Mouse (Mus musculus) embryonic facial prominence, embryonic 12.5 days (tissue): ENCODE measurements at regions not wholly inside any gene's neighbourhood (a gene's known extent, or its start where the extent isn't known, plus 50 kb on each side); places are given as distances from the start of the nearest gene placed in this dataset.

Experiments
- ATAC-seq: fragments of 200-750 bp; cut with Nextera tagmentation; 2 replicates; pipeline ENCODE4 v1.8.0; 2017; ENCODE audit not compliant: insufficient number of reproducible peaks, insufficient read depth, low FRiP score, low TSS enrichment
- H3K27ac ChIP-seq: fragments of 300-500 bp; sonication (generic); 2 replicates; pipeline ENCODE4 v1.5.1; 2016; ENCODE audit warnings: mild to moderate bottlenecking
- H3K27me3 ChIP-seq: fragments of 300-500 bp; sonication (generic); 2 replicates; pipeline ENCODE4 v1.6.1; 2016; ENCODE audit warnings: mild to moderate bottlenecking, moderate library complexity
- H3K36me3 ChIP-seq: fragments of 300-500 bp; sonication (generic); 2 replicates; pipeline ENCODE4 v1.6.1; 2016; ENCODE audit warnings: mild to moderate bottlenecking
- H3K4me1 ChIP-seq: fragments of 300-500 bp; sonication (generic); 2 replicates; pipeline ENCODE4 v1.6.1; 2016
- H3K4me2 ChIP-seq: fragments of 300-500 bp; sonication (generic); replicated peaks from 2 replicates; pipeline ENCODE4 v1.6.1; 2016; ENCODE audit warnings: mild to moderate bottlenecking, moderate library complexity
- H3K4me3 ChIP-seq: fragments of 300-500 bp; sonication (generic); 2 replicates; pipeline ENCODE4 v1.5.1; 2016; ENCODE audit warnings: mild to moderate bottlenecking
- H3K9ac ChIP-seq: fragments of 300-500 bp; sonication (generic); 2 replicates; pipeline ENCODE4 v1.6.1; 2016; ENCODE audit warnings: mild to moderate bottlenecking, moderate library complexity
- H3K9me3 ChIP-seq: fragments of 300-500 bp; sonication (generic); 2 replicates; pipeline ENCODE4 v1.6.1; 2016; ENCODE audit warnings: mild to moderate bottlenecking, moderate library complexity
- WGBS: fragments of 180-500 bp; shearing (Covaris S2); methylation state at CpG from one replicate; pipeline ENCODE4 v1.1.7; 2016; 5-methylcytosine and 5-hydroxymethylcytosine counted together

DNA sequence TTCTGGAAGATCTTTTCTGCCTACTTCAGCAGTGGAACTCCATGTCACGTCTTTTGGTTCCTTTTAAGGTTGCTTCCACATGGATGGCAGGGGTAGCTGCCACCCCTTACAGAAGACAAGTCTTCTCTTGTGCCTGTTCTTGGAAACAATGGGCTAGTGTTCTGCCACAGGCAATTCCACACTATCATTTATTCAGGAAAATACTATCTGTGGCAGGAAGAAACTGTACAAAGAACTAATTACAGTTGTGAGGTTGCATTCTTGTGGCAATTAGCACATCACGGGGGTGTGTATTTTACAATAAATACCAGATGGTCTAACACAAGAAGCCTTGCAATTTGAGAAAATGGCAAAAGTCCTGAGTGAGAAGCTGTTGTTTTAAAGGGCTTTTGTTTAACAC lies 489.8 kb downstream of the Ccdc50 start:
- Histone ChIP-seq H3K9me3 (no peaks in the 10 kb centered on the region), H3K27me3 (no peaks in the 10 kb centered on the region), H3K4me3 (no peak overlapping the region), H3K9ac (no peak overlapping the region), H3K36me3 (no peaks in the 10 kb centered on the region), H3K4me2 (no peak overlapping the region), H3K4me1 (no peaks in the 10 kb centered on the region), H3K27ac (no peak overlapping the region)
- WGBS: 19% methylated on average over 2 of the region's 2 CpGs
- ATAC-seq: no peak

DNA sequence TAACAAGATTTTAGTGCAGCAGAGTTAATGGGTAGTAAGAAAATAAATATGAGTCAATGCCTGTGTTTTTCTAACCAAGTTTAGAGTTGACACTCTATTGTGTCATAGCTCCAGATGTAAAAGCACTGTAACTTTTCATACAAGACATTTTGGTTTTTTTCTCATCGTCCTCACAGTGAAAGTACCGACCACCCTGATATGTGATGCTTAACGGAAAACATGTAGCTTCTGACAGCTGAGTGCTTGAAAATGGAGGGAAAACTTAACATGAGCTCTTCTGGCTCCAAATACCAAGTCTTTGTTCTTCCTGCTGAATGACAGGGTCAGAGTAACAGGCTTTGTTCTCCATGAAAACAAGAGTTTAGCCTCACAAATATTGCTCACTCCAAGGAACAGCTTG lies 490.3 kb downstream of the Ccdc50 start:
- no peaks in the 10 kb centered on the region for H3K27me3 ChIP-seq
- 33% methylated on average over 3 of the region's 3 CpGs for WGBS
- no peaks in the 10 kb centered on the region for H3K9me3 ChIP-seq
- no peak overlapping the region for H3K4me3 ChIP-seq
- no peak for ATAC-seq
- H3K9ac ChIP-seq: no peak overlapping the region
- no peaks in the 10 kb centered on the region for H3K36me3 ChIP-seq
- H3K4me2 ChIP-seq: no peak overlapping the region
- H3K4me1 ChIP-seq: no peaks in the 10 kb centered on the region
- no peak overlapping the region for H3K27ac ChIP-seq

DNA sequence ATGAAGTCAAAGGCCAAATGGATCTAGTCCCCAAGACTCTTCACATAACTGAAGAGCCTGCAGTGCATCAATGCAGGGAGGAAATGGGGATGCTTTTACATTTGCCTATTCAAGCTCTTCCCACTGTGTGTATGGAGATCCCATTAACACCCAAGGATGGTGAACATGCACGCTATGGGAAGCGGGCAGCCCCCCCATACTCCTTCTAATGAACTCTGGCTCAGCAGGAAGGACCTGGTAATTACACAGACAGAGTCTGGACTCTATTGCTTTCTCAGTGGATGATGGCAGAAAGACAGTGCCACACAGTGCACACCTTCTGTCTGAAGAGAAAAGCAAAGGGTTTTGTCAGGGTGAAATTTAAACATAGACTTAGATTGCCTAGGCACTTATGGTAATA lies 495.7 kb downstream of the Ccdc50 start:
- no peaks in the 10 kb centered on the region for H3K27me3 ChIP-seq
- H3K36me3 ChIP-seq: no peaks in the 10 kb centered on the region
- no peak overlapping the region for H3K9ac ChIP-seq
- no peaks in the 10 kb centered on the region for H3K4me1 ChIP-seq
- no peak overlapping the region for H3K4me2 ChIP-seq
- no peak overlapping the region for H3K4me3 ChIP-seq
- ATAC-seq: 0 out of 2 replicates have a peak, but pooled peaks have one; percentile 22
- H3K9me3 ChIP-seq: no peaks in the 10 kb centered on the region
- H3K27ac ChIP-seq: no peak overlapping the region
- 47% methylated on average over 2 of the region's 2 CpGs for WGBS

DNA sequence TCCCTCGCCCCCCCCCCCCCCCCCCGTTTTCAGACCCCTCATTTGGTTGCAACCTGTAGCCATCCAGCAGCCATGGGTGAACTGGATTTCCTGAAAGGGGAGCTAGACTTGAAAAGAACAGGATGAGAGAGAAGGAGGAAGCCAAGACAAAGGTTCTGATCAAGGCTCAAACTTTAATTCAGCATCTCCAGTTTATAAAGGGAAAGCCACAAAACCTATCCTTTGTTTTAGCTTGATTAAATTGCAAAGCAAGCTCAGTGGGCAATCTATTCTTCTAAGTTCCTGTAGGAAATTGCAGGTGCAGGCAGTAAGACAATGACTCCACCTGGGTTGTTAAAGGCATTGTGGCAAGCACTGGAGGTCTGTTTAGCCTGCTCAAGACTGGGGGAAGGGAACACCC lies 517.4 kb downstream of the Ccdc50 start:
- no CpG with 5 or more reads among the region's 2 CpGs for WGBS
- Histone ChIP-seq H3K27me3 (no peaks in the 10 kb centered on the region), H3K4me1 (no peaks in the 10 kb centered on the region), H3K9me3 (no peaks in the 10 kb centered on the region), H3K9ac (no peak overlapping the region), H3K36me3 (no peaks in the 10 kb centered on the region), H3K4me2 (no peak overlapping the region), H3K27ac (no peak overlapping the region), H3K4me3 (no peak overlapping the region)
- no peak for ATAC-seq

DNA sequence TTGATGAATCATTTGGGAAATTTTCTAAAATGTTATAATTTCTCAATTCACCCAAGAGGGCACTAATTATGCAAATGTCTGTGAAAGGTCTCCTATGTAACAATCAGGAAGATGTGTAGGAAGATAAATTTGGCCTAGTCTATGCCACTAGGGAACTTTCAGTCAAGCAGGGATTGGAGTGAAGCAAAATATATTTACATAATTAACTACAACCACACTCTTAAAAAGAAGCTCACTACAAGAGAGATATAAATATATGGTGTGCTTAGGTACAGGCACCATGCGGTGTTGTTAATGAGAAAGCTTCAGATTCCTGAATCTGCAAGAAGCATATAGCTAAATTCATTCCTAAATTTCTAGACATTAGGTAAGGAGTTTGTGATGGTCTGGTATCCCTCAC lies 526.8 kb downstream of the Ccdc50 start:
- Histone ChIP-seq H3K4me3 (no peak overlapping the region), H3K9me3 (no peaks in the 10 kb centered on the region), H3K9ac (no peak overlapping the region), H3K27ac (no peak overlapping the region), H3K4me1 (no peaks in the 10 kb centered on the region), H3K36me3 (no peaks in the 10 kb centered on the region), H3K27me3 (no peaks in the 10 kb centered on the region), H3K4me2 (no peak overlapping the region)
- WGBS: 83% methylated on average over 1 of the region's 1 CpGs
- no peak for ATAC-seq

DNA sequence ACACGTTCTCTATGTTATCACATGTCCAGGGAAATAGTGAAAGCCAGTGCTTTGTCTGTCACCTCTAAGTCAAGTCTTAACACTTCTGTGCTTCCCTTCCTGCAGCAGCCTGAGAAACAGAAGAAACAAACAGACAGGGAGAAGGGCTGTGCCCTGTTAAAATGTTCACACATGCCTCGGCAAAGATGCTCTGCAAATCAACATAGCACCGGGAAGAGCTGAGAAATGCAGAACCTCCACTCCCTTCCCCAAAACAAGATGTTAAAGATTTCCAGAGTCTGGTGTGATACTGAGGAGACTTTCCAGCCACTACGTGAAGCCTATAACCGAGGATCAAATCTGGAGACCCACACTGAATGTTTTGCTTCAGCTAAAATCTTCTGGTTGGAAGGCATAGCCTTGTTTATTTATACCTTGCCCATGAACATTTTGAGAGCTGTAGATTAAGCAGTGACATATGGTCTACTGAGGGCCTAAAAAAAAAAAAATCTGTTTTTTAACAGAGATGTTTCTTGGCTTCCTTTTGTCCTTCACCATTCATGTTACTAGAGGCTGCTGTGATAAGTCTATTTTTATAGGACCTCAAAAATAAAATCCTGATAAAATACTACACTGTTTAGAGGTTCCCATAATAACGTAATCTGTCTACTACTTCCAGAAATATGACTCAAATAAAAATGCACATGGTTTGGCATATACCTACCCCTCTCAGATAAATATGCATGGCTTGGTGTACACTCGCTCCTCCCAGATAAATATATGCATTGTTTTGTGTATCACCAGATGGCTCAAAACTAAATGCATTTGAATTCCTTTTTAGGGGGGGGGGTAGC lies 537.1 kb downstream of the Ccdc50 start:
- H3K9me3 ChIP-seq: no peaks in the 10 kb centered on the region
- H3K4me2 ChIP-seq: no peak overlapping the region
- no peak overlapping the region for H3K27ac ChIP-seq
- WGBS: 63% methylated on average over 7 of the region's 7 CpGs
- H3K4me3 ChIP-seq: no peak overlapping the region
- H3K36me3 ChIP-seq: no peaks in the 10 kb centered on the region
- no peak overlapping the region for H3K9ac ChIP-seq
- no peak for ATAC-seq
- no peaks in the 10 kb centered on the region for H3K4me1 ChIP-seq
- no peaks in the 10 kb centered on the region for H3K27me3 ChIP-seq

DNA sequence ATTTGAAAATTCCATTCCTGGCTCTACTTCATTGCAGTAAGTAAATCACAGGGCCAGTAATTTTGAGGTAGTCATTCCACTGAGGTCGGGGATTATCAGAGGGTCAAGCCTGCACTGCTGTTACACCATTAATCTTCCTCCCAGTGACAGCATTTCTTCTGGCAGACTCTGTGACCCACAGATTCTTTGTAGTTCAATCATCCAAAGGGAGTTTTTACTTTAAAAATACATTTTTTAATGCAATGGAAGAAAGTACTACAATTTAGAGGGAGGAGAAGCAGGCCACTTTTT lies 537.6 kb downstream of the Ccdc50 start:
- Histone ChIP-seq H3K27me3 (no peaks in the 10 kb centered on the region), H3K9me3 (no peaks in the 10 kb centered on the region), H3K9ac (no peak overlapping the region), H3K4me3 (no peak overlapping the region), H3K36me3 (no peaks in the 10 kb centered on the region), H3K4me1 (no peaks in the 10 kb centered on the region), H3K4me2 (no peak overlapping the region), H3K27ac (no peak overlapping the region)
- WGBS: 52% methylated on average over 1 of the region's 1 CpGs
- ATAC-seq: no peak

DNA sequence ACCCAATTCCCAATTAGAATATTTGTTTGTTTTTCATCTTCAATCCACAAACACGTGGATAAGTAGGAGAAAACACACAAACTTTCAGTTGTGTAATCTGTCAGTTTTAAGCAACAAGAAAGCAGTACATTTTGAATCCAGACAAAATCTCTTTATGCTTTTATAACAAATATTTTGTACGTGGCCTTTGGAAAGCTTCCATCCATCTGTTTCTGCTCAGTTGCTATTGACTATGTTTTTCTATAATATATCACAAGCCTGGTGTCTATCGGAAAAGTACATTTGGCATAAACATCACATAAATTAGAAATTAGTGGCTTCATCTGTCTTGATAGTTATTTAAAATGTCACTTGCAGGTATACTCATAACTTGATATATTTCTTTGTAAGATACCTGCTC lies 560.6 kb downstream of the Ccdc50 start:
- H3K9ac ChIP-seq: no peak overlapping the region
- no peak overlapping the region for H3K4me3 ChIP-seq
- 70% methylated on average over 3 of the region's 3 CpGs for whole genome bisulfite sequencing
- H3K4me1 ChIP-seq: no peaks in the 10 kb centered on the region
- no peak overlapping the region for H3K27ac ChIP-seq
- no peaks in the 10 kb centered on the region for H3K9me3 ChIP-seq
- no peaks in the 10 kb centered on the region for H3K36me3 ChIP-seq
- no peaks in the 10 kb centered on the region for H3K27me3 ChIP-seq
- ATAC-seq: no peak
- no peak overlapping the region for H3K4me2 ChIP-seq

DNA sequence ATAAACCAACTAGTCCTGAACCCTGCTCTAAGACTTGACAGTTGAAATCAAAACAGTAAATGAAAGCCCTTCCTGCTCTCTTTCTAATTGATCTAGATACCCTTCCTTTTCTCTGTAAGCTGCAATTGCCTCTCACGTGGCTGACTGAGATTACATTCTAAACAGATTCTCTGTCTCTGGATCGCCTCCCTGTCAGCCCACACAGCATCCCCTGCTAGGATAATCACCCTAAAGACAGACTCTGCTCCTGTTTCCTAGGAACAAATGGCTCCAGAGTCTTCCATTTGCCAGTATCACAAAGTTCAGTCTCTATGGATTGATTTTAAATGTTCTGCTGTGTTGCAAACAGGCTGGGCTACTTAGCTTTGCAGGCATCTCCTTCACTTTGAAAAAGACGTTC lies 561.1 kb downstream of the Ccdc50 start:
- no peak for ATAC-seq
- Histone ChIP-seq H3K36me3 (no peaks in the 10 kb centered on the region), H3K4me1 (no peaks in the 10 kb centered on the region), H3K27me3 (no peaks in the 10 kb centered on the region), H3K9me3 (no peaks in the 10 kb centered on the region), H3K4me3 (no peak overlapping the region), H3K4me2 (no peak overlapping the region), H3K9ac (no peak overlapping the region), H3K27ac (no peak overlapping the region)
- WGBS: 22% methylated on average over 3 of the region's 3 CpGs

DNA sequence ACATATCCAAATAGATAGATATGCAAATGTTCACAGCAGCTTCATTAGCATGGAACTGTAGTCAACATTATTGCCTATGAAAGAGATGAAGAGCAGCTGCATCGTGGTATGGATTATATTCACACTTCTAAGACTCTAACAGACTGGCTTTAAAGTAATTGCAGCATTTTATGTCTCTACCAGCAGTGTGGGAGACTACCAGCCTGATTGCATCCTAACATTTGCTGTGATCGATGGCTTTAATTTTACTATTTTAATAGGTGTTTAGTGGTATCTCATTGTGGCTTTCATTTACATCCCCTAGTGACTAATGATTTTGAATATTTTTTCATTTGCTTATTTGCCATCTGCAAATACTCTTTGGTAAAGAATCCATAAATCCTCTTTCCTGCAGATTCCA lies 574.1 kb downstream of the Ccdc50 start:
- Histone ChIP-seq H3K36me3 (no peaks in the 10 kb centered on the region), H3K4me3 (no peak overlapping the region), H3K9ac (no peak overlapping the region), H3K27ac (no peak overlapping the region), H3K4me1 (no peaks in the 10 kb centered on the region), H3K9me3 (no peaks in the 10 kb centered on the region), H3K27me3 (no peaks in the 10 kb centered on the region), H3K4me2 (no peak overlapping the region)
- WGBS: 83% methylated on average over 2 of the region's 2 CpGs
- ATAC-seq: no peak

DNA sequence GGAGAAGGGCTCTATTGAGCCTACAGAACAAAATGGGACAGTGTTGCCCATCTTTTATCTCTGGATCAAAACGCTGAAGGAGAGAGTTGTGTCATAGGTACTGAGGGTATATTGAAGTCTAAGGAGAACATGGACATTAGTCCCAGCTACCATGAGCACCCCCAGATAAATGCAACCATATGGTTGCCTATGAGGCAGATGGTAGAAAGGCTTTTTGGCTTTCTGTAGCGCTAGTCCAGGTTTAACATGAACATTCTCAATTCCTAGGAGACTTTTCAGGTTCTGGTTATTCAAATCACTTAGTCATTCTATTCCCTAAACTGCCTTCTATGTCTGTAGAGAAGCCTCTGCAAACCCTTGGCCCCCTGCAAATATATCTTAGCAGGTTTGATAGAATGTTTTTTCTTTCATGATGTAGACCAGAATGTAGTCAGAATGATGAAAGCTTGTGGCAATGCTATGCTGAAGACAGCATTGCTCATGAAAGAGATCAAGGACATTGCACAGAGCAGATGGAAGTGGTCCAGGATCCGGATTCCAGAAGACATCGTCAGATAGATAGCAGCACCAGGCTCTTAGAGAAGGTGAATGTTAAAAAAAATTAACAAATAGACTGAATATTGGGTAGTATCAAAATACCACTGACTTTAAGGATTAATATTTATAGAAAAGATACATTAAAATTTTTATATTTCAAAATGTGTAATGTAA lies 590.2 kb downstream of the Ccdc50 start:
- no peak overlapping the region for H3K4me2 ChIP-seq
- H3K4me1 ChIP-seq: no peaks in the 10 kb centered on the region
- no peaks in the 10 kb centered on the region for H3K36me3 ChIP-seq
- H3K9me3 ChIP-seq: no peaks in the 10 kb centered on the region
- WGBS: 81% methylated on average over 4 of the region's 4 CpGs
- no peaks in the 10 kb centered on the region for H3K27me3 ChIP-seq
- H3K9ac ChIP-seq: no peak overlapping the region
- H3K4me3 ChIP-seq: no peak overlapping the region
- ATAC-seq: no peak
- H3K27ac ChIP-seq: no peak overlapping the region

DNA sequence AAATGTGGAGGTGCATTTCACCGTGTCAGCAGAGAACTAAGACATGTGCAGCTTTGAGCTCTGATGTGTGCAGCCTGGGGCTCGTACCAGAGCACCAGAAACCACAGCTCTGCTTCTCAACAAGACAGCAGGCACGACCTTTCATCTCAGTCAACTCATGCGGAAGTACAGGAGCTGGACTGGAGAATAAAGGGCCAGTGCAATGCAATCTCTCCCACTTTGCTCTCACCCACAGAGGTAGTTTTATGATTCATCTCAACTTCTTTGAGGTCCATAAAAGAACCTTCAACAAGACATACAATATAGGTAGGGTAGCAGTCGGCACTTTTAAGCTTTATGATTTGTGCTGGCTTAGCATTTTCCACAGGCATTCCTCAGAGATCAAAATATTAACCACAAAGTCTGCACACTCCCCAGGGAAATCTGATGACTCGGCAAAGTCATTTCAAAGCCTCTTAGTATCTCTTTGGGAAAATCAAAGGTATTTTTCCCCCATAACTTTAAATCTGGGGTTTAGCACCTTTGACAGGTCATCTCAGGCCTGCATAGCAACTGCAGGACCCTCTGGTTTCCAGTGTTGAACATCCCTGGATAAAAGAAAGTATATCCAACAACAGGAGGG lies 626.7 kb downstream of the Ccdc50 start:
- Histone ChIP-seq H3K36me3 (no peaks in the 10 kb centered on the region), H3K27me3 (no peaks in the 10 kb centered on the region), H3K9me3 (no peaks in the 10 kb centered on the region), H3K9ac (no peak overlapping the region), H3K4me1 (no peaks in the 10 kb centered on the region), H3K4me2 (no peak overlapping the region), H3K4me3 (no peak overlapping the region), H3K27ac (no peak overlapping the region)
- WGBS: 40% methylated on average over 6 of the region's 6 CpGs
- ATAC-seq: no peak; the same call in 1 of the 2 replicates
